Mouse (Mus musculus) cerebellum, adult 2 months (tissue): ENCODE data around the gene Upk1a. TPM values are rescaled to one million over a fixed set of nuclear protein-coding genes. Genes with fewer than 3 reads are reported as not detected.

Source experiments
- DNase-seq, 2 experiments: peaks; one replicate each; pipeline ENCODE4 v3.0.0; 2021
- H3K27ac ChIP-seq: fragments of 200-500 bp; 2 replicates; pipeline ENCODE4 v1.5.1; 2012; ENCODE audit warnings: low read length, control low read depth, inconsistent platforms; ENCODE audit not compliant: insufficient read depth
- H3K27me3 ChIP-seq: fragments of 200-500 bp; 2 replicates; pipeline ENCODE4 v1.6.1; 2012; ENCODE audit warnings: inconsistent platforms, mild to moderate bottlenecking, low read length, moderate library complexity; ENCODE audit not compliant: control insufficient read depth, insufficient read depth
- H3K4me1 ChIP-seq: fragments of 200-500 bp; 2 replicates; pipeline ENCODE4 v1.6.1; 2011; ENCODE audit warnings: low read length; ENCODE audit not compliant: control insufficient read depth, insufficient read depth
- H3K4me3 ChIP-seq: fragments of 200-500 bp; replicated peaks from 2 replicates; pipeline ENCODE3; 2011; ENCODE audit warnings: mild to moderate bottlenecking, low read depth, low read length, control low read depth; ENCODE audit not compliant: insufficient read depth
- CTCF ChIP-seq: fragments of 200-500 bp; IDR thresholded peaks from 2 replicates; pipeline ENCODE4 v1.5.1; 2011; ENCODE audit warnings: low read depth, mild to moderate bottlenecking, control low read depth, low read length, moderate library complexity, borderline replicate concordance; ENCODE audit not compliant: insufficient read depth
- POLR2A ChIP-seq: fragments of 200-500 bp; IDR thresholded peaks from 2 replicates; pipeline ENCODE4 v1.6.1; 2011; ENCODE audit warnings: low read length, control low read depth, borderline replicate concordance; ENCODE audit not compliant: insufficient read depth
- WGBS: fragments of 180-500 bp; shearing (Covaris S2); methylation state at CpG from one replicate; pipeline ENCODE4 v1.1.7; 2018; 5-methylcytosine and 5-hydroxymethylcytosine counted together
- polyA plus RNA-seq: library from polyadenylated mRNA; depleted of rRNA; stranded (reverse); fragments of >200 nt; gene quantifications from 2 replicates; pipeline ENCODE4 v1.2.3, GENCODE M21; 2012

Upk1a gene
- polyA plus RNA-seq, 1 experiment, result 2.0 TPM

- no peaks in the 10 kb centered on the region for H3K27me3 ChIP-seq
- 58% methylated on average over 7 of the region's 7 CpGs for WGBS
Observed at GRCm38 (mm10) chr7:30610043-30610442, 2.6 kb downstream of the Upk1a start.

GRCm38 (mm10) chr7:30608476-30608875, 4.2 kb downstream of the Upk1a start:
- DNase-seq, result no peak
- WGBS, result 59% methylated on average over 15 of the region's 16 CpGs

More at GRCm38 (mm10) chr7:30610043-30610442, 2.6 kb downstream of the Upk1a start:
- Histone ChIP-seq H3K4me1 (no peaks in the 10 kb centered on the region), H3K27ac (no peak overlapping the region), H3K4me3 (no peak overlapping the region)
- DNase-seq, result no peak
- TF ChIP-seq CTCF (no peak), POLR2A (no peak)

GRCm38 (mm10) chr7:30607706-30608309, 4.8 kb downstream of the Upk1a start:
- Histone ChIP-seq H3K4me1 (no peaks in the 10 kb centered on the region), H3K27me3 (no peaks in the 10 kb centered on the region), H3K27ac (no peak overlapping the region), H3K4me3 (no peak overlapping the region)
- 21% methylated on average over 8 of the region's 8 CpGs for WGBS
- peak; percentile 44 to 49 for DNase-seq
- TF ChIP-seq CTCF (peak; percentile 64; the same call in 1 of the 2 replicates), POLR2A (no peak)

More at GRCm38 (mm10) chr7:30608476-30608875, 4.2 kb downstream of the Upk1a start:
- Histone ChIP-seq H3K27me3 (no peaks in the 10 kb centered on the region), H3K4me3 (no peak overlapping the region), H3K4me1 (no peaks in the 10 kb centered on the region), H3K27ac (no peak overlapping the region)
- TF ChIP-seq CTCF (no peak), POLR2A (no peak)

DNA sequence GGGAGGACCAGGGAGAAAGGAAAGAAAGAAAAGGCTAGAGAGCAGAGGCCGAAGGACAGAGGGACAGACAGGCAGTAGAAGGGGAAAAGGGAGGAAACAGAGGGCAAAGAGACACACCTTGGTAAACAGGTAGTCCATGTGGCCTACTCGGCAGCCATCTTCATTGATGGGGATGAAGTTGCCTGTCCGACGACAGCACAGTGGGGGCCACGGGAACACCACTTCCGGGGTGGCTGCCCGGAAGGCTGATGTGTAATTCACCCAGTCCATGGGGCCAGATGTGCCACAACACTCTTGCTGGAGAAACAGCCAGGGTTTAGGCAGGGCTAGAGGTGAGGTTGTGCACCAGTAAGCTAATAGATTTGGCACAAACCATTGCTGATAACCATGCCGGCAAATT, 7.7 kb downstream of the Upk1a start:
- no peaks in the 10 kb centered on the region for H3K27me3 ChIP-seq
- H3K27ac ChIP-seq, result no peak overlapping the region
- no peak for DNase-seq
- peaks cover 6% of the 10 kb centered on the region for H3K4me1 ChIP-seq
- WGBS, result 81% methylated on average over 8 of the region's 8 CpGs
- TF ChIP-seq CTCF (no peak), POLR2A (no peak)
- H3K4me3 ChIP-seq, result no peak overlapping the region

GRCm38 (mm10) chr7:30604424-30604823, 8.2 kb downstream of the Upk1a start:
- no peak for DNase-seq
- WGBS, result 58% methylated on average over 8 of the region's 8 CpGs
- Histone ChIP-seq H3K4me3 (no peak overlapping the region), H3K27me3 (no peaks in the 10 kb centered on the region), H3K27ac (no peak overlapping the region), H3K4me1 (peaks cover 6% of the 10 kb centered on the region)
- TF ChIP-seq POLR2A (no peak), CTCF (no peak)

DNA sequence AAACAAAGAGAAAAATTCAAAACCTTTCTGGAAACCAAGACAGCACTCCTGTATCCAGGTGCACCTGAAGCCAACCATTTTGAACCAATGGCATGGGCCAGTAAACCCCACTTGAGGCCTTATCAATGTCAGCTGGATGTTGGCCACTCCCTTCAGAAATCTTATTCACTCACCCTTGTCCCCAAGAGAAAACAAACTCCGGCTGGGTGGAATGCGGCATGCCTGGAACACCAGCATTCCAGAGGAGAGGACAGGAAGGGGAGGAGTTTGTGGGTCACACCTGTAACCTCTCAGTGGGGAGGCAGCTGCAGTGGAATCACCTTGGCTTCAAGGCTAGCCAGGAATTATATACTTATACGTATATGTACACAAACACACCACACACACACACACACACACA, 10.1 kb downstream of the Upk1a start:
- no peak for TF ChIP-seq POLR2A
- TF ChIP-seq CTCF, result no peak
- DNase-seq, result no peak
- Histone ChIP-seq H3K27ac (no peak overlapping the region), H3K27me3 (no peaks in the 10 kb centered on the region), H3K4me1 (peaks cover 6% of the 10 kb centered on the region), H3K4me3 (no peak overlapping the region)
- 72% methylated on average over 3 of the region's 3 CpGs for whole genome bisulfite sequencing

- Histone ChIP-seq H3K4me1 (peaks cover 6% of the 10 kb centered on the region), H3K27me3 (no peaks in the 10 kb centered on the region), H3K4me3 (no peak overlapping the region), H3K27ac (peak overlapping the region; percentile 37; the same call in 1 of the 2 replicates)
- DNase-seq, result no peak
- 45% methylated on average over 7 of the region's 7 CpGs for WGBS
- TF ChIP-seq POLR2A (no peak), CTCF (no peak)
Observed at GRCm38 (mm10) chr7:30600651-30601050, 12.0 kb downstream of the Upk1a start.

- peaks cover 6% of the 10 kb centered on the region for H3K4me1 ChIP-seq
- peak; percentile 95 to 98 for DNase-seq
- TF ChIP-seq POLR2A (peak; percentile 59; the same call in 1 of the 2 replicates), CTCF (no peak)
- WGBS, result 2% methylated on average over 16 of the region's 16 CpGs
- peak overlapping the region; percentile 31 for H3K4me3 ChIP-seq
- H3K27me3 ChIP-seq, result no peaks in the 10 kb centered on the region
- peak overlapping the region; percentile 37; the same call in 1 of the 2 replicates for H3K27ac ChIP-seq
Observed at GRCm38 (mm10) chr7:30599933-30600353, 12.7 kb downstream of the Upk1a start.
